In genomic region chr17:64407255-64408011, GRCm38 (mm10) we compare ENCODE assay signal across 13 mouse cellular contexts.
A peak's percentile ranks its signal among the peaks of the same experiment; 100 is the strongest.
DNase-seq lines count a peak whose midpoint lies in the region; ATAC-seq and TF ChIP-seq lines count a peak whose summit lies in the region.
"Had no signal": no experiment of that assay in that cellular context is flagged by ENCODE, and none has a peak within 500 bp of the region (broad histone marks: within the 10 kb centered on the region; RNA-seq: fewer than 3 reads in every experiment).

No protein-coding gene starts in this region.

- no peak overlapping the region for H3K27ac ChIP-seq in hindbrain, embryonic 16.5 days (ENCODE audit: low read depth, low read length)
- no peak overlapping the region for H3K27ac ChIP-seq in hindbrain, embryonic 10.5 days
- H3K27ac ChIP-seq in embryonic facial prominence, embryonic 14.5 days (replicated peaks; ENCODE audit: low read depth, low read length), result peak overlapping the region; percentile 70; the same call in 1 of the 2 replicates
- peak overlapping the region; percentile 15 for H3K27ac ChIP-seq in limb, embryonic 10.5 days
- H3K27ac ChIP-seq: hindbrain, embryonic 12.5 days; left cerebral cortex, adult 2 months had no signal

- no peak overlapping the region for H3K4me3 ChIP-seq in hindbrain, embryonic 16.5 days (ENCODE audit: low read length)
- H3K4me3 ChIP-seq in hindbrain, embryonic 10.5 days, result no peak overlapping the region
- H3K4me3 ChIP-seq in C2C12 (ENCODE audit: insufficient read depth, poor library complexity, severe bottlenecking), result no peak overlapping the region
- no peak overlapping the region for H3K4me3 ChIP-seq in embryonic facial prominence, embryonic 14.5 days (ENCODE audit: low read depth, low read length)
- H3K4me3 ChIP-seq in limb, embryonic 10.5 days, result no peak overlapping the region
- H3K4me3 ChIP-seq: hindbrain, embryonic 12.5 days; left cerebral cortex, adult 2 months had no signal

- WGBS in hindbrain, embryonic 16.5 days, result 50% methylated on average over 13 of the region's 13 CpGs
- 67% methylated on average over 13 of the region's 13 CpGs for WGBS in hindbrain, embryonic 10.5 days
- 35% methylated on average over 13 of the region's 13 CpGs for WGBS in embryonic facial prominence, embryonic 14.5 days
- 44% methylated on average over 13 of the region's 13 CpGs for WGBS in limb, embryonic 10.5 days

- no peak for TF ChIP-seq CTCF in C2C12 (IDR thresholded peaks at IDR 0.05; ENCODE audit: control insufficient read depth, insufficient read depth, insufficient read length)

- peak overlapping the region; percentile 8 for H3ac ChIP-seq in C2C12 (ENCODE audit: control insufficient read depth, insufficient read length, low read depth)

- no peaks in the 10 kb centered on the region for H3K79me3 ChIP-seq in C2C12 (ENCODE audit: low read depth)

- DNase-seq in hindbrain, embryonic 10.5 days (ENCODE audit: low spot score), result no peak
- DNase-seq in embryonic facial prominence, embryonic 14.5 days (ENCODE audit: low spot score), result peak; percentile 55
- no peak for DNase-seq in limb, embryonic 10.5 days (ENCODE audit: low spot score)
- DNase-seq in natural killer cell, adult 2 months (ENCODE audit: low spot score in 2 of 2), result no peak
- DNase-seq in ovary, postnatal 10 days (ENCODE audit: low spot score), result no peak
- DNase-seq: cerebellum, postnatal 10 days; gastrocnemius, postnatal 14 days; thymus, adult 18-20 months had no signal

- H3K9me3 ChIP-seq in hindbrain, embryonic 16.5 days (ENCODE audit: control insufficient read depth, low read length), result no peaks in the 10 kb centered on the region
- no peaks in the 10 kb centered on the region for H3K9me3 ChIP-seq in hindbrain, embryonic 10.5 days
- H3K9me3 ChIP-seq in embryonic facial prominence, embryonic 14.5 days (ENCODE audit: control insufficient read depth, low read length), result 0 out of 2 replicates have a peak, but pooled peaks cover 5% of the 10 kb centered on the region
- no peaks in the 10 kb centered on the region for H3K9me3 ChIP-seq in limb, embryonic 10.5 days (replicated peaks)
- H3K9me3 ChIP-seq: hindbrain, embryonic 12.5 days had no signal

- no peaks in the 10 kb centered on the region for H3K27me3 ChIP-seq in hindbrain, embryonic 16.5 days (replicated peaks; ENCODE audit: control insufficient read depth, insufficient read depth, low read length)
- H3K27me3 ChIP-seq in hindbrain, embryonic 10.5 days (ENCODE audit: insufficient read depth, poor library complexity, severe bottlenecking), result no peaks in the 10 kb centered on the region
- H3K27me3 ChIP-seq in C2C12 (ENCODE audit: control insufficient read depth, insufficient read depth, insufficient read length), result no peaks in the 10 kb centered on the region
- no peaks in the 10 kb centered on the region for H3K27me3 ChIP-seq in embryonic facial prominence, embryonic 14.5 days (replicated peaks; ENCODE audit: control insufficient read depth, insufficient read depth, low read length)
- no peaks in the 10 kb centered on the region for H3K27me3 ChIP-seq in limb, embryonic 10.5 days (ENCODE audit: low read depth, poor library complexity, severe bottlenecking)
- H3K27me3 ChIP-seq: hindbrain, embryonic 12.5 days had no signal

- no peaks in the 10 kb centered on the region for H3K4me1 ChIP-seq in hindbrain, embryonic 16.5 days (ENCODE audit: control insufficient read depth, insufficient read depth, low read depth, low read length)
- 0 out of 2 replicates have a peak, but pooled peaks cover 4% of the 10 kb centered on the region for H3K4me1 ChIP-seq in hindbrain, embryonic 10.5 days (replicated peaks)
- H3K4me1 ChIP-seq in embryonic facial prominence, embryonic 14.5 days (ENCODE audit: control insufficient read depth, insufficient read depth, low read length), result peaks cover 13% of the 10 kb centered on the region
- peaks cover 18% of the 10 kb centered on the region for H3K4me1 ChIP-seq in limb, embryonic 10.5 days
- H3K4me1 ChIP-seq: hindbrain, embryonic 12.5 days had no signal

- H3K9ac ChIP-seq in hindbrain, embryonic 16.5 days (ENCODE audit: low read depth, low read length), result no peak overlapping the region
- no peak overlapping the region for H3K9ac ChIP-seq in embryonic facial prominence, embryonic 14.5 days (ENCODE audit: low read depth, low read length)
- H3K9ac ChIP-seq: hindbrain, embryonic 12.5 days had no signal

- H3K36me3 ChIP-seq in hindbrain, embryonic 16.5 days (ENCODE audit: control insufficient read depth, insufficient read depth, low read length), result no peaks in the 10 kb centered on the region
- no peaks in the 10 kb centered on the region for H3K36me3 ChIP-seq in hindbrain, embryonic 10.5 days
- no peaks in the 10 kb centered on the region for H3K36me3 ChIP-seq in C2C12 (ENCODE audit: control insufficient read depth, insufficient read depth)
- H3K36me3 ChIP-seq in embryonic facial prominence, embryonic 14.5 days (ENCODE audit: control insufficient read depth, insufficient read depth, low read length), result no peaks in the 10 kb centered on the region
- H3K36me3 ChIP-seq in limb, embryonic 10.5 days, result no peaks in the 10 kb centered on the region
- H3K36me3 ChIP-seq: hindbrain, embryonic 12.5 days had no signal

- H3K79me2 ChIP-seq in C2C12 (ENCODE audit: control insufficient read depth, insufficient read depth), result no peaks in the 10 kb centered on the region

- H3K4me2 ChIP-seq in hindbrain, embryonic 16.5 days (ENCODE audit: low read length), result 0 out of 2 replicates have a peak overlapping the region, but pooled peaks have one; percentile 10
- H3K4me2 ChIP-seq in embryonic facial prominence, embryonic 14.5 days (ENCODE audit: low read depth, low read length), result peak overlapping the region; percentile 35; the same call in 1 of the 2 replicates
- H3K4me2 ChIP-seq: hindbrain, embryonic 12.5 days had no signal

- ATAC-seq in hindbrain, embryonic 16.5 days, result no peak
- no peak for ATAC-seq in embryonic facial prominence, embryonic 14.5 days (ENCODE audit: low read depth)
- no peak for ATAC-seq in granulocyte monocyte progenitor cell, adult 5-6 weeks (replicated peaks; ENCODE audit: poor library complexity, severe bottlenecking)

TF ChIP-seq in C2C12, 6 proteins besides CTCF, POLR2A, EP300 and RAD21:
- TF ChIP-seq FOSL1 (IDR thresholded peaks at IDR 0.05; ENCODE audit: insufficient read depth, low read length, poor library complexity, severe bottlenecking) (peak; percentile 79), MYOG (IDR thresholded peaks at IDR 0.05; ENCODE audit: control insufficient read depth, extremely low read depth, insufficient read length) (no peak), MAX (IDR thresholded peaks at IDR 0.05) (peak; percentile 56), CEBPB (IDR thresholded peaks at IDR 0.05; ENCODE audit: low read depth) (no peak), MYOD1 (IDR thresholded peaks at IDR 0.05; ENCODE audit: control insufficient read depth, insufficient read length, low read depth) (no peak)

Comparison
In these comparisons a context has a peak if more than half of its experiments do, and no peak if none do; other contexts are left out.
1. H3K27ac ChIP-seq: peak in embryonic facial prominence, embryonic 14.5 days (single experiment) and limb, embryonic 10.5 days (single experiment); none in hindbrain, embryonic 16.5 days (single experiment) and hindbrain, embryonic 10.5 days (single experiment).